Mouse (Mus musculus) gonadal fat pad, adult 2 months (tissue): ENCODE data around the gene Myog. TPM values are rescaled to one million over a fixed set of nuclear protein-coding genes. Genes with fewer than 3 reads are reported as not detected.
"Not testable (repeated sequence)": the region's sequence is repeated elsewhere in the genome, so short reads cannot be mapped to it uniquely, and the experiment has no call there.

Experiments
- DNase-seq: peaks from one replicate; pipeline ENCODE4 v3.0.0-alpha.2; 2012; ENCODE audit warnings: low read depth
- polyA plus RNA-seq: library from polyadenylated mRNA; depleted of rRNA; stranded (reverse); fragments of >200 nt; gene quantifications from 2 replicates; pipeline ENCODE4 v1.2.3, GENCODE M21; 2012; rRNA removed

Gene Myog
- not detected in 2 replicates for polyA plus RNA-seq

DNA sequence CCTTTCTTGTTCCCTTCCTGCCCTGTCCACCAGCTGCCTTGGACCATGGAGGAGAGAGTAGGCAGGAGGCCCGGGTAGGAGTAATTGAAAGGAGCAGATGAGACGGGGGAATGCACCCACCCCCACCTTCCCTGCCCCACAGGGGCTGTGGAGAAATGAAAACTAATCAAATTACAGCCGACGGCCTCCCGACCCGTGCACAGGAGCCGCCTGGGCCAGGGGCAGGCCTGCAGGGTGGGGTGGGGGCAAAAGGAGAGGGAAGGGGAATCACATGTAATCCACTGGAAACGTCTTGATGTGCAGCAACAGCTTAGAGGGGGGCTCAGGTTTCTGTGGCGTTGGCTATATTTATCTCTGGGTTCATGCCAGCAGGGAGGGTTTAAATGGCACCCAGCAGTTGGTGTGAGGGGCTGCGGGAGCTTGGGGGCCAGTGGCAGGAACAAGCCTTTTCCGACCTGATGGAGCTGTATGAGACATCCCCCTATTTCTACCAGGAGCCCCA, at the start of gene Myog:
TSS of gene Myog (plus strand) at position 392 of the 502 bp plus-strand sequence.
- DNase-seq: no peak

DNA sequence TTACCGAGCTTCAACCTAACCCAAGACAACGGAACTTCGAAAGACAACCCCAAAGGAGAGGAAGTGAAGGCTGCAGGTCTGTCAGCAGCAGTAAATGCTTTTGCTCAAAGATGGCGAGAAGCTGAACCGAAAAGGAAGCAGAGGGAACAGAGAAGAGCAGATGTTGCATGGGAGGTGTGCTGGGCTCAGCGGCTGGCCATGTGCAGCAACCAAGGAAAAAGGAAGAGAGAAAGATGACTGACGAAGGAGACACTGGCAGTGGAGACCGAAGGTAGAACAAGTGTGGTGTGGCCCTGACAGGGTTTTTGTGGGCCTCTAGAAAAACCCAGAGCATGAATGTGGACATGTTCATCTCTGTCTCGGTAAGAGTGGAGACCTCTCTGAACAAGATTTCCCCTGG, 49.1 kb upstream of the Myog start:
- no peak for DNase-seq

DNA sequence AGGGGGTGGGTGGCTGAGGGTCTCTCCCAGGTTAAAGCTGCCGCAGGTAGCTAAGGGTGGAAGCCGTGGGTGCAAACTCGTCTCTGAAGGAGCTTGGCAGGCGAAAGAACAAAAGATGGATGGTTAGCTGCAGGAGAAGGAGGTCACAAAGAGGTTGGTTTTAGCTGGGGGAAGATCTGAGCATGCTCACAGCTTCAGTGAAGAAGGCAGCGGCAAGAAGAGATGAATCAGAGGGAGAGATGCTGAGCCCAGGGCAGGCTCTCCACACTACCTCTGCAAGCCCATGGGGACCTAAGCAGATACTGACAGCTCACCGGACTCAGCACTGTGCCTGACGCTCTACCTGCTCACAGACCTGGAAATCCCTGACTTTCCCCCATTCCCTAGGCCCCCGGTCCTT, 48.5 kb upstream of the Myog start:
- DNase-seq: no peak

DNA sequence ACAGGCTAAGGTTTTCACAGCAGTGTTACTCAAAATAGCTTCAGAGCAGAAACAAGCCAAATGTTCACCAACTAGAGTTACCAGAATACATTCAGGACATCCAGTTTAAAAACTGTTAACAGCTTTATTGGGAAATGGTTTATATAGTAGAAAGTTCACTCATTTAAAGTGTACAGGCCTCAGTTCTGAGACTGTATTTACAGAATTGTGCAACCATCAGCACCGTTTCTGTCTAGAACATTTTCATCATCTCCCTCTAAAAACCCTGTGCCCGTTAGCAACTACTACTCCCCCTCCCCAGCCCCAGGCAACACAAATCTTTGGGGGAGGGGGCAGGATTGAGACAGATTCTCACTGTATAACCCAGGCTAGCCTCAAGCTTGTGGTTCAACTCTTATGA, 47.5 kb upstream of the Myog start:
- no peak for DNase-seq

DNA sequence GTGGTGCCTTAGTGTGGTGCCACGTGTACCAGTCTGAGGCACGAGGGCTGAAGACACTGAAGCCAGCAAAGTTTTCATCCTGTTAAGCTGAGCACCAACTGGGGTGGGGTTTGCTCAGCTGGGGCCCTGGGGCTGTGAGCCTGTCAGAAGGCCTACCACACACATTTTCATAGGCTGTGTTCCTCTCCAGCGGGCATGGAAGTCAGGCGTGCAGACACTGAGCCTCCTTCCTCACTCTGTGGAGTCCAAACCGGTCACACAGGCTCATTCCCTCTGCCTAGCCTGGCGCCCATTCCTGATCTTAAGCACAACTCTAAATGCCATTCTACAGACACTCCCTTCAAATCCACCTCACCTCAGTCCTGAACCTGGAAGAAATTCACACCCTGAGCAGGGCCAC, 46.3 kb upstream of the Myog start:
- no peak for DNase-seq

DNA sequence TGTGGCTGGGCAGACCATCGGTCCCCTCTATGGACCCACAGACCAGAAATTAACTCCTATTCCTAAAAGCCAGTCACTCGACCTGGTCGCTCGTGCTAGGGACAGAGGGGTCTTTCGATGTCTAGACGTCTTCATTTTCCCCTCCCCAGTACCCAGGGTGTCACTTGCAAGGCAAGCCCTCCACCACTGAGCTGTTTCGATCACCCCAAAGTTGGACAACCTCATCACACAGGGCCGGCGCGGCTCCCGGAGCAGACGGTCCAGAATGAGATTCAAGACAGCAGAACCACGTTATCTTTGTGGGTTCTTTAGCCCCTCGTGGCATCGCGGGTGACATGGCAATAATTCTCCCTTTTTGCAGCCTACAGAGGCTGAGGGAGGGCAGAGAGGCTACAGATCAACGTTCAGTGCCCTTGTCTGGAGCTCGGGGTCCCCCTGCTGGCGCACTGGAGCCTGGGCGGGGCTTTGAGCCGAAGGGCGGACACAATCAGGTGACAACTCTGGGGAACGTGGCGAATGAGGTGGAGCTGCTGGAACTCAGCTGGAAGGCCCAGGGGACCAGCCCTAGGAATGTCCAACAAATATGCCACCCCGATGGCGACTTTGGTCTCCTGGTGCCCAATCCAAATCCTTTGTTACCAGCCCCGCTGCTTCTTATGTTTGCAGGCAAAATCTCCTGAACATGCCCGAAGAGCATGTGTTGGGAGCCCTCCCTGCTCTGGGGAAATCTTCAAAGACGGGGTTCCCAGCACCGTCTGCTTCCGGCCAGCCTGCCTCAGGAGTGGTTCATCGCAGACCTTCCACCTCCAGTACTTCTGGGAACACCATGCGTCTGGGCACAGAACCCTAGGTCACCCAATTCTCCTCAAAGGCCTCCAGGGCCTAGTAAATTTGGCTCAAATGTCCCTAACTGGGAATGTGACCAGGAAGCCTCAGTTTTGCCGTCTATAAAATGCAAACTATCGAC, 45.6 kb upstream of the Myog start:
- DNase-seq: no peak

DNA sequence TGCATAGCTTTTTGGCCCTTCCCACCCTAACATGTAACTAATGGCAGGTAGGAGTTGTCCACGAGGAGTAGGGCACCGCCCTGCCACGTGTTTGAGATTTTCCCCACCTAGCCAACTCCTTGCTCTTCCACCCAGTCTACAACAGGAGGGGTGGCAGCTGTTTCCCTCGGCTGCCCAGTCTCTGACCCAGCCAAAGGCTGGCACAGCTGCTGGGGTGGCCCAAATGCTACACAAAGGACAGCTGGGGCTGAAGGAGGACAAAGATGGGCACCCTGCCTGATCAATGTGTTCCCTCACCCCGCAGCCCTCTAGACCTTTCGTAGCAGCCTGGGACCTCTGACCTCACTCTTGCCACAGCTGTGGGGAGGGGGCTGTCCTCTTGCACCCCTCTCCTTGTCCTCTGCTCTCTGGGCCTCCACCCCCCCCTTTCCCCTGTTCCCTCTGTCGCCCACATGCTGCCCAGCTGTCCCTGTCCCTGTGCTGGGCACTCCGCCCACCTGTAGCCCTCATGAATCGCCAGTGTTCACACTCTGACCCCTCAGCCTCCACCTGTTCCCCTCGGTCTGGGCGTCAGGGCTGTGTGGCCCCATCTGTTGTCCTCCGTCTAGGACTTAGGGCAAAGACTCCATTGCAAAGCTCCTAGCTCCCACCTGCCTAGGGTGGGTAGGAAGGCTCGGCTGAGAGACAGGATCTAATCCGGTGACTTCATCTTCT, 44.6 kb upstream of the Myog start:
- no peak for DNase-seq

DNA sequence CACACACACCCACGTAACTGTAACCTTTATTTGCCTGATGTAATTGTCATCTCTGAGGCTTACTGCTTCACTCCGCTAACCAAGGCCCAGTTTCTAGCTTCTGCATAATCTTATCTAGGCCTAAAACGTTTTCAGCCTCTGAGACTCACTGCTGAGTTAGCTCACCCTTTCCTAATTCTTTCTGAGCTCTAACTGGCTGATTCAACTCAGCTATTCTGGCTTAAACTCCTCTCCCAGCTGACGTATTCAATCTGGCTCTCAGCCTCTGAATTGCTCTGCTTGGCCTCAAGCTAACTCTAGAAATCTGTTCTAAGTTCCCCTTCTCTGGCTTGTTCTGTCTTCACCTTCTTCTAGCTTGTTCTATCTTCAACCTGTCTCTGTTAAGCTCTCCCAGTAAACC, 43.2 kb upstream of the Myog start:
- no peak for DNase-seq

DNA sequence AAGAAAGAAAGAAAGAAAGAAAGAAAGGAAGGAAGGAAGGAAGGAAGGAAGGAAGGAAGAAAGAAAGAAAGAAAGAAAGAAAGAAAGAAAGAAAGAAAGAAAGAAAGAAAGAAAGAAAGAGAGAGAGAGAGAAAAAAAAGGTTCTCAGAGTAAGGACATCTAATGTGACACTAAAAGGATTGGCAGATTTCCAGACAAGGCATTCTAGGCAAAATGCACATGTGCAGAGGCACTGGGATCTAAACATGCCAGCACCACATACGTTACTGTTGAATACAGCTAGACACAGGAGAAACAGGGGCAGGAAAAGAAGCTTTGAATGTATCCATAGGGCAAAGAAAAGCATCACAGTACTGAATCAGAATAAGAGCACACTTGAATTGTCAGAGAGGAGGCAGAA, 40.1 kb upstream of the Myog start:
- not testable (repeated sequence) for DNase-seq

DNA sequence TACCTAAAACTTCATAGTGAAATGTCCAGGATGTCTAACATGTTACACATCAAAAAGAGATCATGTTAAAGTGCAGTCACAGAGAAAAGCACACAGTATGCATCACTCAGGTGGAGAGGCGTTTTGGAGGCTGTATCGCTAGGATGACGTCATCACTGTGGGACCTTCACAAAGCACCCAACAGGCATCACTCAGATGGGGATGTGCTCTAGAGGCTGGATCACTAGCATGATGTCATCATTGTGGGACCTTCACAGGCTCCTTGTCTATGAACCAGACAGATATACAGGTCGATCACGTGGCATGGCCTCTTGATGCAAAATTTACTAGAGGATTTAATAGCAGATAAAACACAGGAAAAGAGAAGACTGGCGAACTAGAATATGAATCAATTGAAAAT, 25.4 kb upstream of the Myog start:
- DNase-seq: no peak

DNA sequence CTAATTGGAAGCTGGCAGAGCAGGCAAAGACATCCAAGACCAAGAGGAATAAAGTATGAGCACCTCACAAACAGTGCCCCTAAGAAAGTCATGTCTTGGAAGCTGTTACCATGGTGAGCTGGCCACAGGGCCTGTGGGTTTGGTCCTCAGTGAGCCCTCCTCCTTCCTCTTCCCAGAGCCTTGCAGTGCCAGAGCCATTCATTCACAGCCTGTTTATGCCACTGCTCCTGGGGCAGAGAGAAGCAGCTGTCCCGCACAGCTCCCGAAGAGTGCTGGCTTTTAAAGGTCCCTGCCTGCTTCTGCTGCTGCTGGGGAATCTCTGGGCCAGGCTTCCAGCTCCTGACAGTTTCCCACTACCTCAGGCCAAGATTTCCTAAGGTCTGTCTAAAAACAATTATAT, 24.0 kb upstream of the Myog start:
- no peak for DNase-seq

DNA sequence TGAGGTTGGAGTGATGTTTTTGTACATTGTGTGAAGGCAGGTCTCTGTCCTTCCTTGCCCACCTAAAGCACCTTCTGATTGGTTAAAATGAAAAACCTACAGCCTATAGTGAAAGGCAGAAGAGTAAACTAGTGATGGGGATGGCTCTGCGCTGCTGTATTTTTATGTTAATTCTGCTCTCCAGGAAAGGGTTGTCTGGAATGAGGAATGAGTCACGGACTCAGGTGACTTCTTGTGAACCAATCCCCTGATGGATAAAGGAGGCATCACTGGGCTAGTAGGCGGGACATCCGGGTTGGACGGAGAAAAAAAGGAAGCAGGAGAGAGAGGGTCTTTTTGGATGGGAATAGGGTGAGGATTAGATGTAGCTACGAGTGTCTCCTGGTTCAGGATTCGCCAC, 19.8 kb upstream of the Myog start:
- no peak for DNase-seq

DNA sequence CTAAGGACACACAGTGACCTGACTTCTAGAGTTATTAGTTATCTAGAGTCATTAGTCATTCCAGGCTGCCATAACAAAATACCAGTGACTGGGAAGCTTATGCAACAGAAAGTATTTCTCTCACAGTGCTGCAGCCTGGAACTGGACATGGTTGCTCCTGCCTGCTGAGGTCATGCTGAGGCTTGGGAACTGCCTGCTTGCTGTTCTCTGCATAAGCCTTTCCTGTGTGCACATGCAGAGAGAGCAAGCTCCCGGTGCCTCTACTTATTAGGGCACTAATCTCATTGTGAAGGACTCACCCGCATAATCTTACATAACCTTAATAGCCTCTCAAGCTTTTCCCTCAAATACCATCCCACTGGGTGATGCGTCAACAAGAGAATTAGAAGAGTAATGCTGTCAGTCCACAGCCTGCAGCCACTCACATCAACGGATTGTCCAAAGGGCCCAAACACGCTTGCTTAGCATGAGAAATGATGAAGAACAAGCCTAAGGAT, 17.0 kb upstream of the Myog start:
- no peak for DNase-seq

DNA sequence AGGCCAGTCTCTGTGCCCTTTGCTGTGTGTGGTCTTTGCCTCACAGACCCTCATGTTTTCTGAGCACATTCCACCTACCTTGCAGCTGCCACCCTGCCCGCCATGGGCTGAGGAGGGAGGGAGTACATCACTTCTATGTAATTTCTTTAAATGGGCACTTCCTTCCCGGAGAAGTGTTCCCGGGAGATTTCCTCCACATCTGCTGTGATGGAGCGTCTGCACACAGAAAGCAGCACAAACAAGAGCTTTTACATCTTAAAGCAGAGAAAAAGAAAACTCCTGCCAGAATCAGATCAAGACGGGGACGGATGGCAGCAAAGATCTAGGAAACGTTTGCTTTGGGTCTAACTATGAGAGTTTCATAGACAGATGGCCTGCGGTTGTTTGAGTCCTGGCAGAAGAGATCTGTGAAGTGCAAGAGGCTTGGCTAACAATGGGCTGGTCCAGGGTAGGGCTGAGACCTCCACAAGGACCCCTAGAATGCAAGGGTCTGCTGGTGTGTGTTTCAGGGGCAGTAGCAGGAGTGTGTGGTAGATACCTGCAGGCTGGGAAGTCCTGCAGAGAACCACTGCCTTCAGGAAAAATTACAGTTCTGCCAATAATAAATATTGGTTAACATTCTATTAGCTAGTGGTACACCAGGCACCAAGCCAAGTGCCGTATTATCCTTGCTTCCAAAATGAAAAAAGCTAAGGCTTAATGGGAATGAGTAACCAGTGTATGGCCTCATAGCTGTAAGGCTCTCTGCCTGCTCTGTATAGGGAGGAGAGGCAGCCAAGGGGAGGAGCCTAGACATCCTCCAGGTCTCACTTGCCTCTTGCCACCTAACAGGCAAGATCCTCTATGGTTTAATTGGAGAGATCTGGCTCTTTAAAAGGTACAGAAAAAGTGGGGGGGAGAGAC, 16.0 kb upstream of the Myog start:
- DNase-seq: no peak

DNA sequence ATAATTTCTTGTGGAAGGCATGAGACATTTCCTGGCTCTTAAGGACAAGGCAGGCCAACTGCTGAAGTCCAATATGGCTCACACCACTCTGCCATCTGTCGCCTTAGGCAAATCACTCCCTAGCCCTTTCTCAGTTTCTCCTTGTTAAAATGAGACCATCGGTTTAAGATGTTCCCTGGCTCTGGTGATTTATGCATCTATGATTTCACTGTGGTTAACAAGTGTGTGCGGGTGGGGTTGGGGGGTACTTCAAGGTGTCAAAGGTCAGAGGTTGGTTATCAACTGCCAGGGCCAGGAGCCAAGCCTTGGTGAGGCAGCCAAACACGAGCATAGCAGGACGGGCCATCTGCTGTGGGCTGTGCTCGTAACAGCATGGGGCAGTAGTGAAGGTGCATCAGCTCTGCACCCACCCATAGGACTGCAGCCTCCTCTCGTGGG, 15.3 kb upstream of the Myog start:
- no peak for DNase-seq

DNA sequence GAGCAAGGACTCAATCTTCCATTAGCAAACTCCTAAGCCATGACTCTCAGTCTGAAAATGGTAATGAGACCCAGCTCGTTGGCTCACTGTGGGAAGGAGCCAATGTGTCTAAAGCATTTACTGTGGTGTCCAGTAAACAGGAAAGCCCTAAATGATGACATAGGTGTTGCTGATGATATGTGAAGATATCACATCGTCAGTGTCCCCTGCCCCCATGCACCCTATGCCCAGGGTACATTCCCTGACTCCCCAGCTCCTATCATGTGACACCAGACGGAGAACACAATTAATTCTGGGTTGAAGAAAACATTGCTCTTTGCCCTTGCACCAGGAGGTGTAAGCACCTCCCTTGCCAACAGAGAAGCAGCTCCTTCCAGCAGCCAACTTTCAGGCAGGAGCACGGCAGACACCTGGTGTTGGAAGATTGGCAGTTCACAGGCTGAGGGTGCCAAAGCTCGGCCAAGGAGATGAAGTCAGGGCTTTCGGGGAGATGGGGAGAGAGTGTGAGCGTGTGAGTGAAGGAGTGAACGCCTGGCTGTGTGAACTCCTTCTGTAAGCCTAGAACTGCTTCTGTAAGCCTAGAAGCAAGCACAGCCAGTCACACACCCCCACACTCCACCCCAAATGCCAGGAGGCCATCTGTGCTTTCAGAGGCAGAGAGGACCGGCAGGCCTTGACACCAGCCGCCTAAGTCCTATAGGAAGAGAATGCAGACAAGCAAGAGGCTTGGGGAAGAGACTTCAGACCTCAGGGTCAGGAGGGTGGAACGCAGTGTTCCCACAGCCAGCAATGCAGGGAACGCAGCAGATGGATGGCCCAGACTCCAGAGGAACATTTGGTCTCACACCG, 13.9 kb upstream of the Myog start:
- DNase-seq: no peak

DNA sequence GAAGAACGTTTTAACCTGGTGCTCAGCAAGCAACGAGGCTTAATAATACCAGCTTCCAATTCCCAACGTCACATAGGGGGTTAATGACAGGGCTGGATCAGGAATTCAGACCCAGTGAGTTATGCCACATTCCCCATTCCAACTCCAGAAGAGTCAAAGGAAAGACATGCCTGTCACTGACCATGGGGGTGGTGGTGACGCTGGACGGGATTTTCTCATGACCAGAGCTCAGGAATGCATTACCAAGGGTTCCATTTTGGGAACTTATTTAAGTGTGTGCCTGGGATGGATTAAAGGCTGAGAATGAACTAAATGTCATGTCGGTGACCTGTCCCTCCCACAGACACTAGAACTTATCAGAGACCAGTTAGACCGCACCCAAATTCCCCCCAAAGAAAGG, 13.0 kb upstream of the Myog start:
- no peak for DNase-seq

DNA sequence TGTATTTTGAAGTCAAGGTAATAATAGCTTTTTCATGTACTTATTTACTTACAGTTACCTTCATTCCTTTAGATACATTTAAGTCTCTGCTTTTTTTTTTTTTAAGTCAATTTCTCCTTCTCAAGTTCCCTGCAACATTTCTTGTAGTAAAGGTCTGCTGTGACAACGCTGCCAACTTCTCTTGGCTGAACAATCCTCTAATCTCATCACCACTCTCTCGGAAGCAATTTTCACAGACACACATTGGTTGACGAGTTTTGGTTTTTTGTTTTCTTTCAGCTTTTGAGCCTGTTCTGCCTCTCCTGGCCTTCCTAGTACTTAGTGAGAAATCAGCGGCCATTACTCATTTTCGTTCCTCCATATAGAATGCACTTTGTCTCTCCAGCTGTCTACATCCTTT, 9.6 kb upstream of the Myog start:
- no peak for DNase-seq

DNA sequence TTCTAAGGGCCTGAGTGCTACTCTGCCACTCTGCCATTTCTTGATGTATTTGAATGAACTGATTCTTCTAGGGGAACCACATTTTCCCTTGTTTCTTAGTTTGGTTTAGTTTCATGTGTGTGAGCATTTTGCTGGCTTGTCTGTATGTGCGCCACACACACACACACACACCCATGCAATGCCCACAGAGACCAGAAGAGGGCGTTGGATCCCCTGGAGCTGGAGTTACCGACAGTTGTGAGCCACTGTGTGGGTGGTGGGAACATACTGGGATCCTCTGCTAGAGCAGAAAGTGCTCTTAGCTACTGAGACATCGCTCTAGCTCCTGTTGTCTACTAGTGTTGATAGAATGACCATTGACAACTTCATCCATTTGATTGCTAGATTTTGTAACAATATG, 8.2 kb upstream of the Myog start:
- no peak for DNase-seq

DNA sequence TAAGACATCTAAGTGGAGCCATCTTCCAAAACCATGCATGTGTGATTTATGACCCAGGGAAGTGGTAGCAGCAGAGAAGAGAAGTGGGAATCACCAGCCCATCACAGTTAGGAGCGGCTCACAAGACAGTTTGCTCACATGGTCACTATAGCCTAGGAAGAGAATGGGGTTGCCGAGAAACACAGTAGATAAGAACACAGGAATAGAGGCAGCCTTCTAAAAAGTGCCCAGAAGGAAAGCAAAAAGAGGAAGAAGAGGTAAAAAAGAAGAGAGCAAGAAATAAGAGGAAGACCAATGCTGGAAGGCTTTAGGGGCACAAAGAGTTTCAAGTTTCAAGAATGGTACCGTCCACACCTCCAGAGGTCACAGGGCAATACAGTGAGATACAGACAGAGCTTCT, 7.4 kb upstream of the Myog start:
- no peak for DNase-seq

DNA sequence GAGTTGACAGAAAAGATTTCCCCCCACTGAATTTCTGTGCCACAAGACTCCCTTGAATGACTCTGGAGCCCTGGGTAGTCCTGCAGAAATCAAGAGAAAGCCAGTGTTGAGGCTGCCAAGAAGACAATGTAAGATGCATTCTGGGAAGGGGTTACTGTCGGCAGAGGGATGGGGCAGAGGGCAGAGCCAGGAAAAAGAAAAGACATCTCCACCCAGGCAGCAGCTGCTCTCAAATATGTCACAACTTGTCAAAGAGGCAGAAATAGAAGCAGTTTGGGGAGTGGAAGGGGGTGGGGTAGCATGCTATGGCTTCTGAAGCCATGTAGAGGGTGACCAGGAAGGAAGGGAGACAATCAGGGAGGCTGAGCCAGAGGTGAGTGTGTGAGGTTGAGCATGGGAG, 6.7 kb upstream of the Myog start:
- DNase-seq: no peak
